Mouse (Mus musculus): Measurements from ENCODE around the gene Garnl3.

DNA sequence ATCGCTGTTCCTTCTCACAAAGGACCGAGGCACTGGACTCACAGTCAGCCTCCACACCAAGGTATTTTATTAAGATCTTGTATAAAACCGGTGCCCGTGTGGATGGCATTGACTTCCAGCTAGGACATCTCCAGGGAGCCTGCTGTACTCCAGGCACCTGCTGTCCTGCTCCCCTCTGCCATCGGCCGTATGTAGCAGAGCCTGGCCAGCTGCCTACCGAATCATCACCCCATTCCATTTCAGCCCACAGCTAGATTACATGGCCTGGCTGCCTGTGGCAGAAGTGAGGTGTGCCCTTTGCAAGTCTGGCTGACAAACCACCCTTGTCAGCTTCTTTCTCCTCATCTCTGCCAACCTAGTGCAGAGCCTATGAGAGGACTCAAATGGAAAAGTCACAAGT lies 42.2 kb upstream of the Garnl3 start:
- TF ChIP-seq CTCF (IDR thresholded peaks at IDR 0.05; ENCODE audit: low read depth, low read length) = no peak
- TF ChIP-seq GATA1 (IDR thresholded peaks at IDR 0.05; ENCODE audit: borderline replicate concordance, low read length) = no peak
- no peak for TF ChIP-seq TAL1 (conservative IDR thresholded peaks at IDR 0.05; ENCODE audit: low read depth, low read length)
